Mouse (Mus musculus) embryo, embryonic 11.5 days (tissue): Measurements from ENCODE around the gene Ankrd52.

Source experiments
- DNase-seq: peaks from one replicate; pipeline ENCODE4 v3.0.0-alpha.2; 2012; ENCODE audit warnings: low read depth, low spot score

Ankrd52 gene

GRCm38 (mm10) chr10:128438675-128439279 lies 61.9 kb downstream of the Ankrd52 start:
- DNase-seq = no peak

- DNase-seq = no peak
Observed at GRCm38 (mm10) chr10:128440407-128440806, 63.5 kb downstream of the Ankrd52 start.

GRCm38 (mm10) chr10:128441324-128442119 lies 64.6 kb downstream of the Ankrd52 start:
- no peak for DNase-seq

- no peak for DNase-seq
Observed at GRCm38 (mm10) chr10:128442718-128443117, 65.8 kb downstream of the Ankrd52 start.

- DNase-seq = no peak
Observed at GRCm38 (mm10) chr10:128444354-128444753, 67.4 kb downstream of the Ankrd52 start.

GRCm38 (mm10) chr10:128445407-128445806 lies 68.5 kb downstream of the Ankrd52 start:
- DNase-seq = no peak

- DNase-seq = no peak
Observed at GRCm38 (mm10) chr10:128451014-128451413, 74.1 kb downstream of the Ankrd52 start.

- no peak for DNase-seq
Observed at GRCm38 (mm10) chr10:128454471-128454870, 77.6 kb downstream of the Ankrd52 start.

- DNase-seq = peak; percentile 72
Observed at GRCm38 (mm10) chr10:128455280-128455679, 78.4 kb downstream of the Ankrd52 start.

GRCm38 (mm10) chr10:128457676-128458075 lies 80.8 kb downstream of the Ankrd52 start:
- DNase-seq = no peak
